Mouse (Mus musculus) embryonic facial prominence, embryonic 10.5 days (tissue): Measurements from ENCODE around the gene Mrps6. TPM values are rescaled to one million over a fixed set of nuclear protein-coding genes. Genes with fewer than 3 reads are reported as not detected.
A peak's percentile ranks its signal among the peaks of the same experiment; 100 is the strongest.

ENCODE experiments used
- DNase-seq: peaks from one replicate; pipeline ENCODE4 v3.0.0-alpha.2; 2017; ENCODE audit warnings: low spot score
- H3K27ac ChIP-seq: fragments of 300-500 bp; sonication (generic); replicated peaks from 2 replicates; pipeline ENCODE4 v1.5.1; 2016; ENCODE audit warnings: mild to moderate bottlenecking
- H3K27me3 ChIP-seq: fragments of 300-500 bp; sonication (generic); replicated peaks from 2 replicates; pipeline ENCODE4 v1.6.1; 2016; ENCODE audit warnings: low read depth, mild to moderate bottlenecking; ENCODE audit not compliant: poor library complexity, severe bottlenecking
- H3K36me3 ChIP-seq: fragments of 300-500 bp; sonication (generic); replicated peaks from 2 replicates; pipeline ENCODE4 v1.6.1; 2016; ENCODE audit warnings: mild to moderate bottlenecking, moderate library complexity
- H3K4me1 ChIP-seq: fragments of 300-500 bp; sonication (generic); 2 replicates; pipeline ENCODE4 v1.6.1; 2016
- H3K4me3 ChIP-seq: fragments of 300-500 bp; sonication (generic); 2 replicates; pipeline ENCODE4 v1.5.1; 2016; ENCODE audit warnings: mild to moderate bottlenecking, moderate library complexity
- H3K9me3 ChIP-seq: fragments of 300-500 bp; sonication (generic); 2 replicates; pipeline ENCODE4 v1.6.1; 2016; ENCODE audit warnings: mild to moderate bottlenecking
- WGBS: fragments of 180-500 bp; shearing (Covaris S2); methylation state at CpG from one replicate; pipeline ENCODE4 v1.1.7; 2016; 5-methylcytosine and 5-hydroxymethylcytosine counted together
- polyA plus RNA-seq: library from polyadenylated mRNA; unstranded; fragments of >200 nt; fragmentation: Nextera tagmentation; extraction: Ambion mirVana; gene quantifications from 2 replicates; pipeline ENCODE4 v1.2.1, GENCODE M21; 2016

Gene Mrps6
- polyA plus RNA-seq, 1 experiment from 2014 or later: 129 TPM

- H3K36me3 ChIP-seq: no peaks in the 10 kb centered on the region
- H3K27ac ChIP-seq: peak overlapping the region; percentile 77
- no peaks in the 10 kb centered on the region for H3K9me3 ChIP-seq
- no peak overlapping the region for H3K4me3 ChIP-seq
- H3K27me3 ChIP-seq: no peaks in the 10 kb centered on the region
- peak; percentile 40 for DNase-seq
- 39% methylated on average over 15 of the region's 15 CpGs for WGBS
- peaks cover 47% of the 10 kb centered on the region for H3K4me1 ChIP-seq
These were observed 81.6 kb downstream of the Mrps6 start for GRCm38 (mm10) chr16:92139386-92140261.

GRCm38 (mm10) chr16:92140328-92140727 lies 82.3 kb downstream of the Mrps6 start:
- Histone ChIP-seq H3K27ac (peak overlapping the region; percentile 77), H3K27me3 (no peaks in the 10 kb centered on the region), H3K4me1 (peaks cover 41% of the 10 kb centered on the region), H3K36me3 (no peaks in the 10 kb centered on the region), H3K9me3 (no peaks in the 10 kb centered on the region), H3K4me3 (no peak overlapping the region)
- 56% methylated on average over 9 of the region's 9 CpGs for WGBS
- DNase-seq: no peak

GRCm38 (mm10) chr16:92141021-92141420 lies 83.0 kb downstream of the Mrps6 start:
- 92% methylated on average over 12 of the region's 12 CpGs for WGBS
- H3K9me3 ChIP-seq: no peaks in the 10 kb centered on the region
- H3K4me1 ChIP-seq: peaks cover 36% of the 10 kb centered on the region
- DNase-seq: no peak
- H3K27ac ChIP-seq: 0 out of 2 replicates have a peak overlapping the region, but pooled peaks have one; percentile 30
- H3K4me3 ChIP-seq: no peak overlapping the region
- no peaks in the 10 kb centered on the region for H3K27me3 ChIP-seq
- H3K36me3 ChIP-seq: no peaks in the 10 kb centered on the region

GRCm38 (mm10) chr16:92142426-92143012 lies 84.4 kb downstream of the Mrps6 start:
- H3K27me3 ChIP-seq: no peaks in the 10 kb centered on the region
- peaks cover 41% of the 10 kb centered on the region for H3K4me1 ChIP-seq
- no peaks in the 10 kb centered on the region for H3K36me3 ChIP-seq
- H3K4me3 ChIP-seq: no peak overlapping the region
- WGBS: 65% methylated on average over 9 of the region's 9 CpGs
- H3K9me3 ChIP-seq: no peaks in the 10 kb centered on the region
- no peak for DNase-seq
- no peak overlapping the region for H3K27ac ChIP-seq

GRCm38 (mm10) chr16:92147631-92148366 lies 89.7 kb downstream of the Mrps6 start:
- Histone ChIP-seq H3K36me3 (no peaks in the 10 kb centered on the region), H3K27me3 (no peaks in the 10 kb centered on the region), H3K4me3 (no peak overlapping the region), H3K27ac (no peak overlapping the region), H3K9me3 (no peaks in the 10 kb centered on the region), H3K4me1 (peaks cover 17% of the 10 kb centered on the region)
- 85% methylated on average over 12 of the region's 12 CpGs for WGBS
- no peak for DNase-seq

GRCm38 (mm10) chr16:92148367-92148728 lies 90.3 kb downstream of the Mrps6 start:
- H3K4me3 ChIP-seq: no peak overlapping the region
- no peaks in the 10 kb centered on the region for H3K36me3 ChIP-seq
- H3K27me3 ChIP-seq: no peaks in the 10 kb centered on the region
- 87% methylated on average over 2 of the region's 2 CpGs for WGBS
- H3K4me1 ChIP-seq: peaks cover 15% of the 10 kb centered on the region
- no peaks in the 10 kb centered on the region for H3K9me3 ChIP-seq
- DNase-seq: no peak
- no peak overlapping the region for H3K27ac ChIP-seq

GRCm38 (mm10) chr16:92150975-92151374 lies 92.9 kb downstream of the Mrps6 start:
- 76% methylated on average over 4 of the region's 4 CpGs for WGBS

GRCm38 (mm10) chr16:92158021-92158455 lies 100.0 kb downstream of the Mrps6 start:
- peaks cover 12% of the 10 kb centered on the region; the same call in 1 of the 2 replicates for H3K27me3 ChIP-seq
- peak overlapping the region; percentile 64 for H3K4me3 ChIP-seq
- DNase-seq: peak; percentile 69
- no peaks in the 10 kb centered on the region for H3K9me3 ChIP-seq
- H3K4me1 ChIP-seq: peaks cover 26% of the 10 kb centered on the region
- peak overlapping the region; percentile 87 for H3K27ac ChIP-seq
- no peaks in the 10 kb centered on the region for H3K36me3 ChIP-seq
- 4% methylated on average over 14 of the region's 14 CpGs for WGBS

More at GRCm38 (mm10) chr16:92150975-92151374, 92.9 kb downstream of the Mrps6 start:
- Histone ChIP-seq H3K36me3 (no peaks in the 10 kb centered on the region), H3K9me3 (no peaks in the 10 kb centered on the region), H3K27ac (no peak overlapping the region), H3K4me3 (no peak overlapping the region), H3K4me1 (peaks cover 15% of the 10 kb centered on the region), H3K27me3 (peaks cover 4% of the 10 kb centered on the region; the same call in 1 of the 2 replicates)
- DNase-seq: no peak

- H3K9me3 ChIP-seq: no peaks in the 10 kb centered on the region
- 4% methylated on average over 30 of the region's 30 CpGs for WGBS
- peak; percentile 90 for DNase-seq
- H3K27ac ChIP-seq: peak overlapping the region; percentile 87
- H3K4me1 ChIP-seq: peaks cover 31% of the 10 kb centered on the region
- peak overlapping the region; percentile 64 for H3K4me3 ChIP-seq
- H3K36me3 ChIP-seq: no peaks in the 10 kb centered on the region
- peaks cover 12% of the 10 kb centered on the region; the same call in 1 of the 2 replicates for H3K27me3 ChIP-seq
These were observed 100.5 kb downstream of the Mrps6 start for GRCm38 (mm10) chr16:92158461-92159091.

GRCm38 (mm10) chr16:92159114-92159513 lies 101.0 kb downstream of the Mrps6 start:
- WGBS: 47% methylated on average over 6 of the region's 6 CpGs
- H3K27ac ChIP-seq: peak overlapping the region; percentile 87
- H3K4me3 ChIP-seq: peak overlapping the region; percentile 64
- H3K36me3 ChIP-seq: no peaks in the 10 kb centered on the region
- peaks cover 12% of the 10 kb centered on the region; the same call in 1 of the 2 replicates for H3K27me3 ChIP-seq
- peaks cover 36% of the 10 kb centered on the region for H3K4me1 ChIP-seq
- no peak for DNase-seq
- no peaks in the 10 kb centered on the region for H3K9me3 ChIP-seq
